Mouse (Mus musculus) limb, embryonic 14.5 days (tissue): Measurements from ENCODE around the gene Tmco4. TPM values are rescaled to one million over a fixed set of nuclear protein-coding genes. Genes with fewer than 3 reads are reported as not detected.

Source experiments
- ATAC-seq: fragments of 200-750 bp; cut with Nextera tagmentation; 2 replicates; pipeline ENCODE4 v1.8.0; 2017; ENCODE audit warnings: low read depth, moderate number of reproducible peaks, moderate TSS enrichment; ENCODE audit not compliant: low FRiP score
- DNase-seq: peaks from one replicate; pipeline ENCODE4 v3.0.0-alpha.2; 2015; ENCODE audit warnings: low spot score
- H3K27ac ChIP-seq: fragments of 300-500 bp; sonication (generic); replicated peaks from 2 replicates; pipeline ENCODE4 v1.5.1; 2014; ENCODE audit warnings: low read depth, mild to moderate bottlenecking, low read length, moderate library complexity, mixed read lengths
- H3K27me3 ChIP-seq: fragments of 300-500 bp; sonication (generic); 2 replicates; pipeline ENCODE4 v1.6.1; 2014; ENCODE audit warnings: low read length, mixed read lengths; ENCODE audit not compliant: control insufficient read depth, insufficient read depth
- H3K36me3 ChIP-seq: fragments of 300-500 bp; sonication (generic); 2 replicates; pipeline ENCODE4 v1.6.1; 2014; ENCODE audit warnings: mild to moderate bottlenecking, low read length, moderate library complexity, mixed read lengths; ENCODE audit not compliant: control insufficient read depth, insufficient read depth
- H3K4me1 ChIP-seq: fragments of 300-500 bp; sonication (generic); 2 replicates; pipeline ENCODE4 v1.6.1; 2014; ENCODE audit warnings: antibody characterized with exemption, low read length, mixed read lengths; ENCODE audit not compliant: control insufficient read depth, insufficient read depth
- H3K4me2 ChIP-seq: fragments of 300-500 bp; sonication (generic); replicated peaks from 2 replicates; pipeline ENCODE4 v1.6.1; 2014; ENCODE audit warnings: low read depth, mild to moderate bottlenecking, low read length, moderate library complexity; ENCODE audit not compliant: severe bottlenecking
- H3K4me3 ChIP-seq: fragments of 300-500 bp; sonication (generic); replicated peaks from 2 replicates; pipeline ENCODE4 v1.5.1; 2014; ENCODE audit warnings: low read length
- H3K9ac ChIP-seq: fragments of 300-500 bp; sonication (generic); 2 replicates; pipeline ENCODE4 v1.6.1; 2014; ENCODE audit warnings: mild to moderate bottlenecking, low read depth, low read length, moderate library complexity; ENCODE audit not compliant: severe bottlenecking
- H3K9me3 ChIP-seq: fragments of 300-500 bp; sonication (generic); 2 replicates; pipeline ENCODE4 v1.6.1; 2016; ENCODE audit warnings: low read length; ENCODE audit not compliant: control insufficient read depth
- POLR2A ChIP-seq: fragments of 200-500 bp; IDR thresholded peaks from 2 replicates; pipeline ENCODE4 v1.8.0; 2012; ENCODE audit warnings: inconsistent platforms, mild to moderate bottlenecking, moderate library complexity, borderline replicate concordance; ENCODE audit not compliant: insufficient read depth, insufficient read length; ENCODE audit errors: extremely low read depth
- WGBS: fragments of 180-500 bp; shearing (Covaris S2); extraction: QIAGEN DNeasy Blood & Tissue Kit; methylation state at CpG from one replicate; pipeline ENCODE4 v1.1.7; 2014; 5-methylcytosine and 5-hydroxymethylcytosine counted together
- polyA plus RNA-seq, 2 experiments: library from polyadenylated mRNA; depleted of rRNA in 1 of 2; stranded (reverse) in 1 of 2; unstranded in 1 of 2; fragments of >200 nt; fragmentation: Nextera tagmentation in 1 of 2; extraction: Ambion mirVana in 1 of 2; gene quantifications; 2 replicates each; pipeline versions ENCODE4 v1.2.1 to v1.2.3; 2012 to 2014

Tmco4 gene
- polyA plus RNA-seq, 2 experiments, result 4.2 to 4.7 TPM

DNA sequence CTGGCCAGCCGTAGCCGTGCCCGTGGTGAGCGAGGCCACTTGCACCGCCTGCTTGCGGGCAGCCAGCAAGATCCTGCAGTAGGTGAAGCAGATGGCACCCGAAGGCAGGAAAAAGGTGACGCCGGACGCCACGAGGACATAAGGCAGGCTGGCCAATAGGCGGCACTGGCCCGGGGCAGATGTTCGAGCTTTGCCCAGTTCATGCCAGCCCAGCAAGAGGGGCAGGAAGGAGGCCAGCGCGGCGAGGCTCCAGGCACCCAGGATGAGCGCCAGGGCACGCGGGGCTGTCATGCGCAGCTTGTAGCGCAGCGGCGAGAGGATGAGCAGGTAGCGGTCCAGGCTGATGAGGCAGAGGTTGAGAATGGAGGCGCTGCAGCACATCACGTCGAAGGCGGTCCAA is 101.4 kb downstream of the Tmco4 start:
- TF ChIP-seq POLR2A, result no peak
- Histone ChIP-seq H3K4me2 (peak overlapping the region; percentile 91), H3K4me1 (peaks cover 3% of the 10 kb centered on the region; the same call in 1 of the 2 replicates), H3K9ac (no peak overlapping the region), H3K27ac (no peak overlapping the region), H3K4me3 (peak overlapping the region; percentile 61), H3K9me3 (no peaks in the 10 kb centered on the region), H3K27me3 (peaks cover 41% of the 10 kb centered on the region), H3K36me3 (no peaks in the 10 kb centered on the region)
- WGBS, result 20% methylated on average over 29 of the region's 29 CpGs
- no peak for ATAC-seq
- no peak for DNase-seq

- Histone ChIP-seq H3K9me3 (no peaks in the 10 kb centered on the region), H3K4me3 (peak within 1 kb of the TSS; percentile 61), H3K9ac (peak within 1 kb of the TSS; percentile 58), H3K4me1 (peaks cover 3% of the 10 kb centered on the region; the same call in 1 of the 2 replicates), H3K4me2 (peak within 1 kb of the TSS; percentile 91), H3K27me3 (peaks cover 41% of the 10 kb centered on the region), H3K36me3 (no peaks in the 10 kb centered on the region), H3K27ac (no peak within 1 kb of the TSS)
- ATAC-seq (no peak), DNase-seq (no peak)
- under 1% methylated on average over 23 of the region's 77 CpGs for WGBS
- TF ChIP-seq POLR2A, result no peak
Observed at GRCm38 (mm10) chr4:139075041-139075711, 102.5 kb downstream of the Tmco4 start, which contains the start of gene Htr6. TSS of gene Htr6 (minus strand) at chr4:139075570.

DNA sequence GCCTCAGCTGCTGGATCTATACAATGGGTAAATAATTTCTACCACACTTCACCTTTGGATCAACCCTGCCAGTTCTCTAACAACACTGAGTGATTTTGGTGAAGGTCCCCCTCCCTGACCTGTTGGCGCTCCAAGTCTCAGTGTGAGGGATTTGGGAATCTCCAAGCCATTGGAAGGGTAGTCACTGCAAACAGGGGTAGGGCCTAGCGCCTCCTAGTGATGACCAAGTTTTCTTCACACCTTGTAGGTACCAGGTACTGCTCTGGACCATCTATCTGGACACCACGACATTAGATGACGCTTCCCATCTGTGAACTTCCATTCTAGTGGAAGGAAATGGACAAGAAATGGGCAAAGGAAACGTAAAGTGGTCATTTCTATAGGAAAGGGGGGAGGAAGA is 103.2 kb downstream of the Tmco4 start:
- Histone ChIP-seq H3K9ac (no peak overlapping the region), H3K27ac (no peak overlapping the region), H3K4me3 (peak overlapping the region; percentile 61), H3K9me3 (no peaks in the 10 kb centered on the region), H3K4me2 (peak overlapping the region; percentile 91; the same call in 1 of the 2 replicates), H3K4me1 (peaks cover 3% of the 10 kb centered on the region; the same call in 1 of the 2 replicates), H3K27me3 (peaks cover 41% of the 10 kb centered on the region), H3K36me3 (no peaks in the 10 kb centered on the region)
- TF ChIP-seq POLR2A, result no peak
- DNase-seq, result no peak
- ATAC-seq, result no peak
- 15% methylated on average over 5 of the region's 5 CpGs for WGBS

DNA sequence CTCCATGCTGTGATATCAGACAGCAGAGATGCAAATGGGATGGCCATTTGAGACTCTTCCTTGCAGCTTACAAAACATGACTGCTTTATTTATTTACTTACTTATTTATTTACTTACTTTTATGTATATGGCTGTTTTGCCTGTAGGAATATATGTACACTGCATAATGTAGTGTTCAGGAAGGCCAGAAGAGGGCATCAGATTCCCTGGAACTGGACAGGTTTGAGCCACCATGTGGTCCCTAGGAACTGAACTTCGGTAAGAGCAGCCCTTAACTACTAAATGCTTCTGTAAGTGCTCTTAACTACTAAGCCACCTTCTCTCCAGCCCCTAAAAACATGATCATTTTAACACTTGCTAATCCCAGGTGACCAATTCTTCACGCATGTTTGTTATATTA is 105.6 kb downstream of the Tmco4 start:
- Histone ChIP-seq H3K4me2 (no peak overlapping the region), H3K4me3 (no peak overlapping the region), H3K27ac (no peak overlapping the region), H3K9ac (no peak overlapping the region), H3K27me3 (peaks cover 35% of the 10 kb centered on the region), H3K9me3 (no peaks in the 10 kb centered on the region), H3K4me1 (peaks cover 12% of the 10 kb centered on the region), H3K36me3 (peaks cover 12% of the 10 kb centered on the region; the same call in 1 of the 2 replicates)
- WGBS, result 21% methylated on average over 2 of the region's 2 CpGs
- ATAC-seq (no peak), DNase-seq (peak; percentile 61)
- no peak for TF ChIP-seq POLR2A

GRCm38 (mm10) chr4:139078726-139079125 is 106.0 kb downstream of the Tmco4 start:
- no peak for DNase-seq
- H3K27me3 ChIP-seq, result peaks cover 31% of the 10 kb centered on the region
- no peak for TF ChIP-seq POLR2A
- H3K4me2 ChIP-seq, result no peak overlapping the region
- H3K9me3 ChIP-seq, result no peaks in the 10 kb centered on the region
- H3K36me3 ChIP-seq, result peaks cover 13% of the 10 kb centered on the region; the same call in 1 of the 2 replicates
- no peak overlapping the region for H3K9ac ChIP-seq
- no peak for ATAC-seq
- H3K4me3 ChIP-seq, result no peak overlapping the region
- H3K27ac ChIP-seq, result no peak overlapping the region
- 10% methylated on average over 4 of the region's 4 CpGs for WGBS
- H3K4me1 ChIP-seq, result peaks cover 15% of the 10 kb centered on the region
